Mouse (Mus musculus) heart, embryonic 11.5 days (tissue): ENCODE measurements at regions not wholly inside any gene's neighbourhood (a gene's known extent, or its start where the extent isn't known, plus 50 kb on each side); places are given as distances from the start of the nearest gene placed in this dataset.

Source experiments
- ATAC-seq: fragments of 200-750 bp; cut with Nextera tagmentation; replicated peaks from 2 replicates; pipeline ENCODE4 v1.8.0; 2017; ENCODE audit warnings: moderate library complexity; ENCODE audit not compliant: insufficient number of reproducible peaks, low FRiP score, low TSS enrichment
- H3K27ac ChIP-seq: fragments of 300-500 bp; sonication (generic); 2 replicates; pipeline ENCODE4 v1.5.1; 2014; ENCODE audit warnings: mild to moderate bottlenecking, low read depth, low read length
- H3K27me3 ChIP-seq: fragments of 300-500 bp; sonication (generic); 2 replicates; pipeline ENCODE4 v1.6.1; 2014; ENCODE audit warnings: mild to moderate bottlenecking, low read length, mixed read lengths; ENCODE audit not compliant: control insufficient read depth, insufficient read depth
- H3K36me3 ChIP-seq: fragments of 300-500 bp; sonication (generic); 2 replicates; pipeline ENCODE4 v1.6.1; 2014; ENCODE audit warnings: mild to moderate bottlenecking, low read length, moderate library complexity, mixed read lengths; ENCODE audit not compliant: control insufficient read depth, insufficient read depth
- H3K4me1 ChIP-seq: fragments of 300-500 bp; sonication (generic); 2 replicates; pipeline ENCODE4 v1.6.1; 2014; ENCODE audit warnings: low read length; ENCODE audit not compliant: control insufficient read depth, insufficient read depth
- H3K4me2 ChIP-seq: fragments of 300-500 bp; sonication (generic); 2 replicates; pipeline ENCODE4 v1.6.1; 2014; ENCODE audit warnings: mild to moderate bottlenecking, moderate library complexity
- H3K4me3 ChIP-seq: fragments of 300-500 bp; sonication (generic); 2 replicates; pipeline ENCODE4 v1.5.1; 2014; ENCODE audit warnings: low read depth, low read length
- H3K9ac ChIP-seq: fragments of 300-500 bp; sonication (generic); 2 replicates; pipeline ENCODE4 v1.6.1; 2014; ENCODE audit warnings: mild to moderate bottlenecking, low read depth, low read length, moderate library complexity
- H3K9me3 ChIP-seq: fragments of 300-500 bp; sonication (generic); replicated peaks from 2 replicates; pipeline ENCODE4 v1.6.1; 2016; ENCODE audit warnings: low read length; ENCODE audit not compliant: control insufficient read depth
- WGBS: fragments of 180-500 bp; shearing (Covaris S2); extraction: QIAGEN DNeasy Blood & Tissue Kit; methylation state at CpG from one replicate; pipeline ENCODE4 v1.1.7; 2014; ENCODE audit not compliant: insufficient replicate concordance; 5-methylcytosine and 5-hydroxymethylcytosine counted together

DNA sequence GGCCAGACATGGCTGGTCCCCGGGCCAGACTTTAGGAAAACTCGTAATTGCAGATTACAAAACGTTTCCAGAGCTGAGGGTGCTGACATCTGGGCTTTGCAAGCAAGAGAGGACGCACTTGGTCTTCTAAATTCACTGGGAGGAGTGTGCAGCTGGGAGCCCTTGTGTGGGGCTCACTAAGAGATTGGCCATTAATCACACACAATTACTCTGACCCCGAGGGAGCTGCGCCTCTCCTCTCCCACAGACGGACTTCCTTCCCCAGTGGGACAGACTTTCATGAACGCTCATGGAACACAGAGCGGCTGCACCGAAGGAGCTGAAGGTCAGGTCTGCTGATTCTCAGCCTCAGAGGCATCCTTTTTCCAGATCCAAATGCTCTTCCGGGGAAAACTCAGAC, 407.2 kb downstream of the Med13l start:
- H3K27me3 ChIP-seq, result no peaks in the 10 kb centered on the region
- no peak for ATAC-seq
- 59% methylated on average over 11 of the region's 11 CpGs for WGBS

DNA sequence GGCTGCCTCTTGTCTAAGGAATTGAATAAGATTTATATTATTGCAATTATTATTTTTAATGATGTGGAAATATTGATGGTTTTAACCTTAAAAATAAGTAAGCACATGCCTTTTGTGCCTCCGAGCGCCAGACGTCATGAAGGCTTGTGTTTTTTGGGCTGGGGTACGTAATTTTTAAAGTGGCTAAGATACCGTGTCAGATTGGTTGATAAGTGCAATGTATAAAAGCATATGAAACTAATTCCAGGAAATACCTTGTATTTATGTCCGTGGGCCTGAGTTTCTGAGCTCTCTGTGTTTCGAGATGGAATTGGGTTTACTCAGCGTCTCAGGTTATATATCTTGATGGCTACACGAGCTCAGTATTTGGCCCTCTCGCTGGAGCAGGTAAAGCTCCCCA, 414.7 kb downstream of the Med13l start:
- no peaks in the 10 kb centered on the region for H3K27me3 ChIP-seq
- H3K4me3 ChIP-seq, result no peak overlapping the region
- H3K9me3 ChIP-seq, result no peaks in the 10 kb centered on the region
- H3K9ac ChIP-seq, result no peak overlapping the region
- no peaks in the 10 kb centered on the region for H3K4me1 ChIP-seq
- H3K36me3 ChIP-seq, result no peaks in the 10 kb centered on the region
- WGBS, result 79% methylated on average over 10 of the region's 10 CpGs
- ATAC-seq, result no peak
- no peak overlapping the region for H3K27ac ChIP-seq
- no peak overlapping the region for H3K4me2 ChIP-seq

More for the DNA sequence above, 407.2 kb downstream of the Med13l start:
- Histone ChIP-seq H3K9me3 (no peaks in the 10 kb centered on the region), H3K4me3 (no peak overlapping the region), H3K27ac (no peak overlapping the region), H3K4me1 (no peaks in the 10 kb centered on the region), H3K9ac (no peak overlapping the region), H3K4me2 (no peak overlapping the region), H3K36me3 (no peaks in the 10 kb centered on the region)

DNA sequence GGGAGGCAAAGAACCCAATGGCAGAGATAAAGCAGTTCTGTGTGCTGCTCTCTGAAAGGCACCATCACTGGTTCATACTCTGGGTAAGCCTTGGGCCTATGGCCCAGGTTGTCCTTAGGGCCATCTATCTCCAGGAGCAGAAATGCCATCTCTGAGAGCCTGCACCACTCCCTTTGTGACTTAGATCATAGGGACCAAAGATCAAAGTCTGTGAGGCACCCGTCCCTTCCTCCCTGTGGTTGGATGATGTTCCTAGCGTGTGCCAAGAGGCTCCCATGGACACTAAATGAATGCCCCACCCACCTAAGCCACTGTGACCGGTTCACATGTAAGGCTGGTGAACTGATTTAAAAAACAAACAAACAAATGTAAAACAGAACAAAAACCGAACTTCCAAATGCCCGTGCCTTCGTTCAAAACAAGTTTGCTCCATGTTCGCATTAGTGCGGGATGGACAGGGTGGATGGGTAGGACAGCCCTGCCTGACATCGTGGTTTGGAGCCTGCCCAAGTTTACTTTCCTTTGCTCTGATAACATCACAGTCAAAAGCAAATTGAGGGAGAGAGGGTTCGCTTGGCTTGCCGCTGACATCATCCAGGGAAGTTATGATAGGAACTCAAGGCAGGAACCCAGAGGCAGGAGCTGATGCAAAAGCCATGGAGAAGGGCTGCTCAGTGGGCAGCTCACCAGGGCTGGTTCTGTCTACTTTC, 418.6 kb downstream of the Med13l start:
- Histone ChIP-seq H3K4me3 (no peak overlapping the region), H3K27me3 (no peaks in the 10 kb centered on the region; the same call in 1 of the 2 replicates), H3K27ac (no peak overlapping the region), H3K9ac (no peak overlapping the region), H3K4me2 (no peak overlapping the region), H3K4me1 (no peaks in the 10 kb centered on the region), H3K36me3 (no peaks in the 10 kb centered on the region), H3K9me3 (no peaks in the 10 kb centered on the region)
- 67% methylated on average over 11 of the region's 11 CpGs for WGBS
- no peak for ATAC-seq

DNA sequence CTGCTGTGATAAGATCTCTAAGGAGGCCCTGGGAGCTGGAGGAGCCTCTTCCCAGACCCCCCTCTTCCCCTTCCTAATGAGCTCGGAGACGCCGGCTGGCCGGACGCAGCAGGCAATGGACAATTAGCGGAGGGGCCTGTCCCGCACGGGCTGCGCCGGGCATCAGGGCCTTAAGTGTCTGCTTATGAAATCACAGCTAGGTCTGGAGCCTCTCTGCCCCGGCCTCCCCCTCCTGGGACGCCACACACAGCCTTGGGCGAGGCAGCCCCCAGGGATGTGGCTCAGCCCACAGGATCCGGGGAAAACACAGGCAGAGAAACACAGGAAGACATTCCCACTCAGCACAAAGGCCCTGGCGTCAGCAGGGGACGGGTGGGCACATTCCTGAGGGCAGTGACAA, 420.6 kb downstream of the Med13l start:
- H3K27ac ChIP-seq, result no peak overlapping the region
- H3K36me3 ChIP-seq, result no peaks in the 10 kb centered on the region
- H3K4me1 ChIP-seq, result no peaks in the 10 kb centered on the region
- WGBS, result 28% methylated on average over 16 of the region's 16 CpGs
- peak overlapping the region; percentile 27; the same call in 1 of the 2 replicates for H3K4me2 ChIP-seq
- no peak overlapping the region for H3K4me3 ChIP-seq
- no peak overlapping the region for H3K9ac ChIP-seq
- ATAC-seq, result no peak
- H3K27me3 ChIP-seq, result peaks cover 2% of the 10 kb centered on the region; the same call in 1 of the 2 replicates
- H3K9me3 ChIP-seq, result no peaks in the 10 kb centered on the region

DNA sequence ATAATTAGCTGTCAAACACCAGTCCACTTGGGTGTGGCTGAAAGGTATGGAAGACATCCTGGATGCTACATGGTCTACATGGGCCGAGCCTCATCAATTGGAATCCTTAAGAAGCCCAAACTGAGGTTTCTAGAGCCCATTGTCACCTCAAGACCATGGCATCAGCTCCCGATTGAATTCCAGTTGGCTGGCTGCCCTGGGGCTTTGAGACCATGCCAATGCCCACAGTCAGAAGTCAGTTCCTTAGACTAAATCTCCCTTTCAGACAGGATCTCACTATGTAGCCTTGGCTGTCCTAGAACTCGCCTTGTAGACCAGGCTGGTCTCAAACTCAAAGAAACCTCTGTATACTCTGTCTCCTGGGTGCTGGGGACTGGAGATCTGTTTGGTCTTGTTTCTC, 423.8 kb downstream of the Med13l start:
- Histone ChIP-seq H3K4me1 (no peaks in the 10 kb centered on the region), H3K4me3 (no peak overlapping the region), H3K27me3 (peaks cover 3% of the 10 kb centered on the region; the same call in 1 of the 2 replicates), H3K9ac (no peak overlapping the region), H3K9me3 (no peaks in the 10 kb centered on the region), H3K36me3 (no peaks in the 10 kb centered on the region), H3K27ac (no peak overlapping the region), H3K4me2 (no peak overlapping the region)
- no peak for ATAC-seq
- 85% methylated on average over 3 of the region's 3 CpGs for WGBS

DNA sequence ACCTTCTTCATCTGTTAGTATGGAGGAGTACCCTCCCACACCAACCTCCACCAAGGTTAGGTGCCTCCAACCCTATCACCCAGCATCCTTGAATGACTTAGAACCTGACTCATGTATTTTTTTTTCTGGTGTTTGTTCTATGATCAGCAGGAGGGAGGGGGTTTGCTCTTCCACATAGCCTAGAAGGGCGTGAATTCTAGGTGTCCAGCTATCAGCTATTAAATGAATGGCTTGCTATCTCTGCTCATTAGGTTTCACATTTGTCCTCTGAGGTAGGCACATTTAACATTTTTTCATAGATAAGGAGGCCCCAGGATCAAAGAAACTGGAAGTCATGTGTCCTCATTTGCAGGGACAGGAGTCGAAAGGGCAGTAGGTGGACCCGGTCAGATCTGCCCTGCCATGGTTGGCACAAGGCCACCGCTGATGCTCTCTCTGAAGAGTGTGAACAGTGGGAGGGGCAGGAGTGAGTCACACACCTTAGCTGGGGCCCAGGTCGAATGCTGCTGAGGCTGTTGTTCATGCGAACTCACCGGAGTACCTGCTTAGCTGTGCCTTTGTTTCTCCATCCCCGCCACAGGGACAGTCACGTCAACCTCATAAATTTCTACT, 424.4 kb downstream of the Med13l start:
- Histone ChIP-seq H3K4me3 (no peak overlapping the region), H3K9me3 (no peaks in the 10 kb centered on the region), H3K27ac (no peak overlapping the region), H3K4me2 (no peak overlapping the region), H3K27me3 (peaks cover 3% of the 10 kb centered on the region; the same call in 1 of the 2 replicates), H3K36me3 (no peaks in the 10 kb centered on the region), H3K4me1 (no peaks in the 10 kb centered on the region), H3K9ac (no peak overlapping the region)
- WGBS, result 75% methylated on average over 8 of the region's 9 CpGs
- ATAC-seq, result no peak

DNA sequence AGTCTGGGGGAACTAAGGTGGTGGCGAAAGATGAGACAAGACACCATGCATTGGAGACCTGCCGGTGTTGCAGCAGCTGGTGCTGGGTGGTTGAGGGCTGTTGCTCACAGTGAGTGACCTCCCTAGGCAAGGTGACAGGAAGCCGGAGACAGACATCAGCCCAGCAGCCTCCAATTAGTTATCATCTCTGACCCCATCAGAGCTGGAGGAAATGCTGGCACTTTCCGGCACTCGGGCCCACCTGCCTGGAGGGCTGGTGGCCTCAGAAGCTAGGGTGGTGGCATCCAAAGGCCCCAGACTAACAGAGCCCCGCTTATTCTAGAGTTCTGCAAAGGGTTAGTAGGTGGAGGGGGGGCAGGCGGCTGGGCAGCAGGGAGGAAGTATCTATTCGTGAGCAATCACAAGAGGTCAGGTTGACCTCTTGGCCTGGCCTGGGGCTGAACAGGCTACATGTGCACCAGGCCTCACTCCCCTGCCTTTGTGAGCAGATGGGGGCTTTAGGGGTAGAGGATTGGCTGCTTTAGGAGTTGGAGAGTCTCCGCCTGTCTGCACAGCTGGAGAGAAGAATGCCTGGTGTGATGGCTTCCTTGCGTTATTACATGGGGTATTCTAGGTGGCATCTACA, 427.0 kb downstream of the Med13l start:
- no peak for ATAC-seq
- H3K9ac ChIP-seq, result no peak overlapping the region
- H3K36me3 ChIP-seq, result no peaks in the 10 kb centered on the region
- no peaks in the 10 kb centered on the region for H3K4me1 ChIP-seq
- H3K9me3 ChIP-seq, result no peaks in the 10 kb centered on the region
- no peak overlapping the region for H3K4me2 ChIP-seq
- H3K4me3 ChIP-seq, result no peak overlapping the region
- H3K27ac ChIP-seq, result no peak overlapping the region
- WGBS, result 55% methylated on average over 10 of the region's 10 CpGs
- 0 out of 2 replicates have a peak, but pooled peaks cover 3% of the 10 kb centered on the region for H3K27me3 ChIP-seq

DNA sequence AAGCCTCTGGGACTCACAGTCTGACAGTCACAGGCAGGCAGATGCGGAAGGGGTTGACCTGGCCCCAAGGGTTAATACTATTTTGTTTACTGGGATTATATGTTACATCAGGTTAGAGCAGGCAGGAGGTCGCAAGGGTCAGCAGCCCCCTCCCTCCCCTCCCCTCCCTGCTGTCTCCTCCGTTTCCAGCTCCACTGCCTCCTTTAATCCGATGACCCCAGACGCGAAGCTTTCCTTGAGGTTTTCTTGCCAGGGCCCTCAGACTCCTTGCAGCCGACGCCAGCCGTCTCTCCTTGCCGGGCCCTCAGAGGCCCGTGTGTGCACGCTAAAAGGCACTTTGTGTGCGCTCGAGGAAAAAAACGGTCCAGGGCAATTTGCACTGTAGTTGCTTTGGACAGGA, 438.6 kb downstream of the Med13l start:
- Histone ChIP-seq H3K27ac (no peak overlapping the region), H3K4me3 (no peak overlapping the region), H3K36me3 (no peaks in the 10 kb centered on the region), H3K9me3 (no peaks in the 10 kb centered on the region), H3K4me2 (no peak overlapping the region), H3K4me1 (no peaks in the 10 kb centered on the region), H3K9ac (no peak overlapping the region), H3K27me3 (peaks cover 5% of the 10 kb centered on the region)
- ATAC-seq, result no peak
- WGBS, result 10% methylated on average over 15 of the region's 15 CpGs
